Mouse (Mus musculus) kidney, embryonic 15.5 days (tissue): ENCODE data around the gene Ccn1. TPM values are rescaled to one million over a fixed set of nuclear protein-coding genes. Genes with fewer than 3 reads are reported as not detected.

Source experiments
- ATAC-seq: fragments of 200-750 bp; cut with Nextera tagmentation; replicated peaks from 2 replicates; pipeline ENCODE4 v1.8.0; 2017; ENCODE audit warnings: moderate TSS enrichment; ENCODE audit not compliant: low FRiP score
- H3K27ac ChIP-seq: fragments of 300-500 bp; sonication (generic); 2 replicates; pipeline ENCODE4 v1.5.1; 2015; ENCODE audit warnings: mild to moderate bottlenecking, inconsistent platforms
- H3K27me3 ChIP-seq: fragments of 300-500 bp; sonication (generic); 2 replicates; pipeline ENCODE4 v1.6.1; 2015; ENCODE audit warnings: inconsistent platforms
- H3K36me3 ChIP-seq: fragments of 300-500 bp; sonication (generic); 2 replicates; pipeline ENCODE4 v1.6.1; 2015; ENCODE audit warnings: inconsistent platforms
- H3K4me1 ChIP-seq: fragments of 300-500 bp; sonication (generic); 2 replicates; pipeline ENCODE4 v1.6.1; 2015; ENCODE audit warnings: inconsistent platforms
- H3K4me2 ChIP-seq: fragments of 300-500 bp; sonication (generic); 2 replicates; pipeline ENCODE4 v1.6.1; 2015; ENCODE audit warnings: moderate library complexity, mild to moderate bottlenecking, inconsistent platforms
- H3K4me3 ChIP-seq: fragments of 300-500 bp; sonication (generic); replicated peaks from 2 replicates; pipeline ENCODE4 v1.5.1; 2015; ENCODE audit warnings: mild to moderate bottlenecking, inconsistent platforms
- H3K9ac ChIP-seq: fragments of 300-500 bp; sonication (generic); 2 replicates; pipeline ENCODE4 v1.6.1; 2015; ENCODE audit warnings: mild to moderate bottlenecking, inconsistent platforms
- H3K9me3 ChIP-seq: fragments of 300-500 bp; sonication (generic); replicated peaks from 2 replicates; pipeline ENCODE4 v1.6.1; 2016; ENCODE audit warnings: inconsistent platforms
- WGBS: fragments of 180-500 bp; shearing (Covaris S2); methylation state at CpG from one replicate; pipeline ENCODE4 v1.1.7; 2015; ENCODE audit warnings: mixed read lengths; 5-methylcytosine and 5-hydroxymethylcytosine counted together
- polyA plus RNA-seq: library from polyadenylated mRNA; unstranded; fragments of >200 nt; fragmentation: Nextera tagmentation; extraction: Ambion mirVana; gene quantifications from 2 replicates; pipeline ENCODE4 v1.2.1, GENCODE M21; 2015

The Ccn1 gene
- polyA plus RNA-seq, 1 experiment from 2014 or later = 67.7 TPM

- H3K4me1 ChIP-seq = peaks cover 28% of the 10 kb centered on the region
- WGBS = 42% methylated on average over 4 of the region's 4 CpGs
- ATAC-seq = no peak
- no peaks in the 10 kb centered on the region for H3K27me3 ChIP-seq
- no peak overlapping the region for H3K27ac ChIP-seq
- H3K9ac ChIP-seq = no peak overlapping the region
- no peaks in the 10 kb centered on the region for H3K9me3 ChIP-seq
- no peak overlapping the region for H3K4me3 ChIP-seq
- no peaks in the 10 kb centered on the region for H3K36me3 ChIP-seq
- H3K4me2 ChIP-seq = no peak overlapping the region
Measured at GRCm38 (mm10) chr3:145612662-145613061, 37.1 kb downstream of the Ccn1 start.

GRCm38 (mm10) chr3:145608320-145608719, 41.5 kb downstream of the Ccn1 start:
- Histone ChIP-seq H3K36me3 (peaks cover 39% of the 10 kb centered on the region), H3K4me3 (no peak overlapping the region), H3K4me1 (peaks cover 5% of the 10 kb centered on the region), H3K27ac (no peak overlapping the region), H3K27me3 (no peaks in the 10 kb centered on the region), H3K9me3 (no peaks in the 10 kb centered on the region), H3K4me2 (no peak overlapping the region), H3K9ac (no peak overlapping the region)
- 88% methylated on average over 5 of the region's 5 CpGs for WGBS
- ATAC-seq = no peak

- Histone ChIP-seq H3K4me1 (peaks cover 16% of the 10 kb centered on the region), H3K9me3 (no peaks in the 10 kb centered on the region), H3K27me3 (no peaks in the 10 kb centered on the region), H3K36me3 (peaks cover 59% of the 10 kb centered on the region), H3K27ac (no peak overlapping the region), H3K9ac (no peak overlapping the region), H3K4me3 (no peak overlapping the region), H3K4me2 (no peak overlapping the region)
- no peak for ATAC-seq
- WGBS = 83% methylated on average over 5 of the region's 5 CpGs
Measured at GRCm38 (mm10) chr3:145605437-145606123, 44.2 kb downstream of the Ccn1 start.

- peaks cover 87% of the 10 kb centered on the region for H3K36me3 ChIP-seq
- peak; percentile 75 for ATAC-seq
- WGBS = 39% methylated on average over 11 of the region's 11 CpGs
- no peaks in the 10 kb centered on the region for H3K9me3 ChIP-seq
- no peak overlapping the region for H3K9ac ChIP-seq
- peak overlapping the region; percentile 67 for H3K27ac ChIP-seq
- 0 out of 2 replicates have a peak overlapping the region, but pooled peaks have one; percentile 19 for H3K4me2 ChIP-seq
- H3K4me1 ChIP-seq = peaks cover 16% of the 10 kb centered on the region
- H3K4me3 ChIP-seq = no peak overlapping the region
- no peaks in the 10 kb centered on the region for H3K27me3 ChIP-seq
Measured at GRCm38 (mm10) chr3:145602410-145603206, 47.2 kb downstream of the Ccn1 start.

GRCm38 (mm10) chr3:145601345-145601744, 48.4 kb downstream of the Ccn1 start:
- H3K4me3 ChIP-seq = no peak overlapping the region
- H3K36me3 ChIP-seq = peaks cover 79% of the 10 kb centered on the region
- H3K27ac ChIP-seq = peak overlapping the region; percentile 67; the same call in 1 of the 2 replicates
- no peak for ATAC-seq
- 47% methylated on average over 6 of the region's 6 CpGs for WGBS
- no peaks in the 10 kb centered on the region for H3K9me3 ChIP-seq
- no peaks in the 10 kb centered on the region for H3K27me3 ChIP-seq
- no peak overlapping the region for H3K9ac ChIP-seq
- H3K4me1 ChIP-seq = peaks cover 16% of the 10 kb centered on the region
- no peak overlapping the region for H3K4me2 ChIP-seq

GRCm38 (mm10) chr3:145600801-145601200, 49.0 kb downstream of the Ccn1 start:
- Histone ChIP-seq H3K4me3 (no peak overlapping the region), H3K27me3 (no peaks in the 10 kb centered on the region), H3K4me2 (no peak overlapping the region), H3K27ac (no peak overlapping the region), H3K9me3 (no peaks in the 10 kb centered on the region), H3K4me1 (peaks cover 16% of the 10 kb centered on the region), H3K9ac (no peak overlapping the region), H3K36me3 (peaks cover 81% of the 10 kb centered on the region)
- 81% methylated on average over 6 of the region's 6 CpGs for WGBS
- ATAC-seq = no peak

DNA sequence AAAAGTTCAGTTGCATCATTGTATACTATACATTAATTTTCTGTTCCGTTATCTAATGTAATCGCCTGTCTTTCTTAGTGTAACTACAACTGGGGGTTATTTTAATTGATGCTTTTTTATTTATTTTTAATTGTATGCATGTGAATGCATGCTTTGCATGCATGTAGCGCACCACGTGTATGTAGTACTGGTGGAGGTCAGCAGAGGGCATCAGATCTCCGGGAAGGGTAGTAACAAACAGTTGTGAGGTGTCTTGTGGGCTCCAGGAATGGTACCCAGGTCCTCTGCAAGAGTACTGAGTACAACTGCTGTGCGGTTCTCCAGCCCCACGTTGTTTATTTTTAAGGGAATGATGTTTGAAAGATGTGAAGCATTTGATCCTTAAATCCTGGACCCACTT, 50.7 kb downstream of the Ccn1 start:
- H3K36me3 ChIP-seq = peaks cover 79% of the 10 kb centered on the region

More for the DNA sequence above, 50.7 kb downstream of the Ccn1 start:
- no peak overlapping the region for H3K9ac ChIP-seq
- H3K9me3 ChIP-seq = no peaks in the 10 kb centered on the region
- 97% methylated on average over 7 of the region's 7 CpGs for WGBS
- no peaks in the 10 kb centered on the region for H3K27me3 ChIP-seq
- no peak overlapping the region for H3K4me3 ChIP-seq
- H3K4me2 ChIP-seq = no peak overlapping the region
- no peak for ATAC-seq
- no peak overlapping the region for H3K27ac ChIP-seq
- peaks cover 16% of the 10 kb centered on the region for H3K4me1 ChIP-seq

Other genes with a start within 250 kb of the Ccn1 start
- 36.4 and 37.2 TPM in 2 replicates for gene Znhit6, start 73.8 kb downstream of the Ccn1 start, polyA plus RNA-seq
- gene Ddah1, start 108.7 kb upstream of the Ccn1 start, polyA plus RNA-seq = 71.2 and 76.1 TPM in 2 replicates